Mouse (Mus musculus): ENCODE results near the gene Ssh3. TPM values are rescaled to one million over a fixed set of nuclear protein-coding genes. Genes with fewer than 3 reads are reported as not detected.
"Not testable (repeated sequence)": the region's sequence is repeated elsewhere in the genome, so short reads cannot be mapped to it uniquely, and the experiment has no call there.

Gene Ssh3
- total RNA-seq, 2 experiments from 2014 or later, result 52.3 to 58.2 TPM

GRCm38 (mm10) chr19:4257216-4257896 lies 11.6 kb downstream of the Ssh3 start:
- intact Hi-C loops (cut with DNase I), result loop anchor here (1.0 to 10.0 kb wide), 3 partner anchors 49 to 187 kb away; partner anchors contain the start of gene Grk2
- peak; percentile 93 to 96 for DNase-seq (ENCODE audit: low spot score in 2 of 2)

GRCm38 (mm10) chr19:4255583-4256162 lies 13.3 kb downstream of the Ssh3 start:
- intact Hi-C loops (cut with DNase I), result loop anchor here (10.0 kb wide), 1 partner anchor 189 kb away; no protein-coding TSS in a partner anchor
- DNase-seq (ENCODE audit: low spot score in 2 of 2), result no peak

- intact Hi-C loops (cut with DNase I), result loop anchor here (10.0 kb wide), 1 partner anchor 191 kb away; no protein-coding TSS in a partner anchor
- no peak for DNase-seq (ENCODE audit: low spot score in 2 of 2)
Observed at GRCm38 (mm10) chr19:4254230-4254629, 14.8 kb downstream of the Ssh3 start.

- intact Hi-C loops (cut with DNase I); DNase-seq (ENCODE audit: low spot score in 2 of 2): not testable (repeated sequence)
Observed at GRCm38 (mm10) chr19:4248683-4249082, 20.3 kb downstream of the Ssh3 start.

- no peak for DNase-seq (ENCODE audit: low spot score in 2 of 2)
- intact Hi-C loops (cut with DNase I), result no loop called here
Observed at GRCm38 (mm10) chr19:4247010-4247409, 22.0 kb downstream of the Ssh3 start.

GRCm38 (mm10) chr19:4244775-4245174 lies 24.2 kb downstream of the Ssh3 start:
- DNase-seq (ENCODE audit: low spot score in 2 of 2), result no peak
- intact Hi-C loops (cut with DNase I), result no loop called here

- intact Hi-C loops (cut with DNase I), result no loop called here
- DNase-seq (ENCODE audit: low spot score in 2 of 2), result no peak
Observed at GRCm38 (mm10) chr19:4242416-4242815, 26.6 kb downstream of the Ssh3 start.

GRCm38 (mm10) chr19:4240247-4240668 lies 28.7 kb downstream of the Ssh3 start:
- intact Hi-C loops (cut with DNase I), result no loop called here
- DNase-seq (ENCODE audit: low spot score in 2 of 2), result no peak

- intact Hi-C loops (cut with DNase I), result loop anchor here (5.0 kb wide), 1 partner anchor 287 kb away; no protein-coding TSS in a partner anchor
Observed at GRCm38 (mm10) chr19:4234548-4234947, 34.4 kb downstream of the Ssh3 start.

GRCm38 (mm10) chr19:4232651-4233050 lies 36.3 kb downstream of the Ssh3 start:
- DNase-seq (ENCODE audit: low spot score in 2 of 2), result no peak
- intact Hi-C loops (cut with DNase I), result loop anchor here (5.0 kb wide), 1 partner anchor 285 kb away; no protein-coding TSS in a partner anchor

More at GRCm38 (mm10) chr19:4234548-4234947, 34.4 kb downstream of the Ssh3 start:
- DNase-seq (ENCODE audit: low spot score in 2 of 2), result no peak

GRCm38 (mm10) chr19:4232186-4232572 lies 36.8 kb downstream of the Ssh3 start:
- intact Hi-C loops (cut with DNase I), result loop anchor here (5.0 kb wide), 1 partner anchor 285 kb away; no protein-coding TSS in a partner anchor
- no peak for DNase-seq (ENCODE audit: low spot score in 2 of 2)

GRCm38 (mm10) chr19:4231253-4232185 lies 37.5 kb downstream of the Ssh3 start, which contains the start of gene Pold4:
TSS of gene Pold4 (plus strand) at chr19:4231899.
- DNase-seq (ENCODE audit: low spot score in 2 of 2), result peak; percentile 95 to 99
- intact Hi-C loops (cut with DNase I), result loop anchor here (5.0 kb wide), 1 partner anchor 284 kb away; no protein-coding TSS in a partner anchor

GRCm38 (mm10) chr19:4230415-4230814 lies 38.6 kb downstream of the Ssh3 start:
- intact Hi-C loops (cut with DNase I), result loop anchor here (5.0 kb wide), 1 partner anchor 283 kb away; no protein-coding TSS in a partner anchor
- peak in 1 of 2 experiments; percentile 15 for DNase-seq (ENCODE audit: low spot score in 2 of 2)

GRCm38 (mm10) chr19:4229451-4230076 lies 39.4 kb downstream of the Ssh3 start:
- DNase-seq (ENCODE audit: low spot score in 2 of 2), result no peak
- intact Hi-C loops (cut with DNase I), result loop anchor here (5.0 kb wide), 4 partner anchors 102 to 282 kb away; partner anchors contain the start of genes Aip, Cdk2ap2 and Pitpnm1

GRCm38 (mm10) chr19:4228891-4229290 lies 40.1 kb downstream of the Ssh3 start:
- intact Hi-C loops (cut with DNase I), result loop anchor here (1.0 to 5.0 kb wide), 5 partner anchors 22 to 212 kb away; partner anchors contain the start of genes Aip, Cdk2ap2 and Pitpnm1
- DNase-seq (ENCODE audit: low spot score in 2 of 2), result no peak

GRCm38 (mm10) chr19:4227894-4228678 lies 40.9 kb downstream of the Ssh3 start:
- intact Hi-C loops (cut with DNase I), result loop anchor here (1.0 to 5.0 kb wide), 5 partner anchors 21 to 211 kb away; partner anchors contain the start of genes Aip, Cdk2ap2 and Pitpnm1
- peak; percentile 70 to 84 for DNase-seq (ENCODE audit: low spot score in 2 of 2)

- intact Hi-C loops (cut with DNase I), result loop anchor here (5.0 kb wide), 3 partner anchors 100 to 210 kb away; partner anchors contain the start of genes Aip, Cdk2ap2 and Pitpnm1
- no peak for DNase-seq (ENCODE audit: low spot score in 2 of 2)
Observed at GRCm38 (mm10) chr19:4227446-4227845, 41.5 kb downstream of the Ssh3 start.

GRCm38 (mm10) chr19:4226779-4227178 lies 42.2 kb downstream of the Ssh3 start:
- DNase-seq (ENCODE audit: low spot score in 2 of 2), result no peak
- intact Hi-C loops (cut with DNase I), result loop anchor here (5.0 kb wide), 3 partner anchors 99 to 209 kb away; partner anchors contain the start of genes Aip, Cdk2ap2 and Pitpnm1

Data from left cerebral cortex, postnatal 25 days (tissue).